Mouse (Mus musculus) limb, embryonic 13.5 days (tissue): ENCODE data around the gene Sh3d19. TPM values are rescaled to one million over a fixed set of nuclear protein-coding genes. Genes with fewer than 3 reads are reported as not detected.

Source experiments
- ATAC-seq: fragments of 200-750 bp; cut with Nextera tagmentation; 2 replicates; pipeline ENCODE4 v1.8.0; 2017; ENCODE audit warnings: low read depth, moderate number of reproducible peaks, moderate TSS enrichment; ENCODE audit not compliant: low FRiP score
- H3K27ac ChIP-seq: fragments of 300-500 bp; sonication (generic); 2 replicates; pipeline ENCODE4 v1.5.1; 2015; ENCODE audit warnings: inconsistent platforms, mild to moderate bottlenecking, moderate library complexity
- H3K27me3 ChIP-seq: fragments of 300-500 bp; sonication (generic); 2 replicates; pipeline ENCODE4 v1.6.1; 2015; ENCODE audit warnings: mild to moderate bottlenecking, inconsistent platforms
- H3K36me3 ChIP-seq: fragments of 300-500 bp; sonication (generic); 2 replicates; pipeline ENCODE4 v1.6.1; 2015; ENCODE audit warnings: inconsistent platforms, mild to moderate bottlenecking, moderate library complexity
- H3K4me1 ChIP-seq: fragments of 300-500 bp; sonication (generic); 2 replicates; pipeline ENCODE4 v1.6.1; 2015; ENCODE audit warnings: inconsistent platforms
- H3K4me2 ChIP-seq: fragments of 300-500 bp; sonication (generic); replicated peaks from 2 replicates; pipeline ENCODE4 v1.6.1; 2015; ENCODE audit warnings: inconsistent platforms, mild to moderate bottlenecking, moderate library complexity
- H3K4me3 ChIP-seq: fragments of 300-500 bp; sonication (generic); 2 replicates; pipeline ENCODE4 v1.5.1; 2015; ENCODE audit warnings: moderate library complexity, mild to moderate bottlenecking, inconsistent platforms
- H3K9ac ChIP-seq: fragments of 300-500 bp; sonication (generic); 2 replicates; pipeline ENCODE4 v1.6.1; 2015; ENCODE audit warnings: mild to moderate bottlenecking, inconsistent platforms
- H3K9me3 ChIP-seq: fragments of 300-500 bp; sonication (generic); 2 replicates; pipeline ENCODE4 v1.6.1; 2016; ENCODE audit warnings: inconsistent platforms
- WGBS: fragments of 180-500 bp; shearing (Covaris S2); methylation state at CpG from one replicate; pipeline ENCODE4 v1.1.7; 2015; 5-methylcytosine and 5-hydroxymethylcytosine counted together
- polyA plus RNA-seq: library from polyadenylated mRNA; unstranded; fragments of >200 nt; fragmentation: Nextera tagmentation; extraction: Ambion mirVana; gene quantifications from 2 replicates; pipeline ENCODE4 v1.2.1, GENCODE M21; 2015

Gene Sh3d19
- polyA plus RNA-seq, 1 experiment from 2014 or later = 18.6 TPM

DNA sequence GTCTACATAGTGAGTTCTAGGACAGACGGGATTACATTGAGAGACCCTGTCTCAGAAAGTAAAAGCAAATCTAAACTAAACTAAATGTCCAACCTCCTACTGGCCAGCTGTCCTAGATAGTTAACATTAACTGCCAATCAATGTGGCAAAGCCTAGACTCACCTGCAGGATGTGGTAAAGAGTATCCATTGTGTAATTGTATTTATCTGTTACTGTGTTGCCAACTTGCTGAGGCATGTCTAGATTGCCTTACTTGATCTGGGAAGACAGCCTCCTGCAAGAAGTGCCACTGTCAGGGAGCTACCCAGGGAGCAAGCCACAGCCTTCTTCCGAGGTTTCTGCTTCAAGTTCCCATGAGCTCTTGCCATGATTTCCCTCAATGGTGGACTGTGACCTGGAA is 16.3 kb downstream of the Sh3d19 start:
- H3K4me2 ChIP-seq = no peak overlapping the region
- H3K9ac ChIP-seq = no peak overlapping the region
- no peak overlapping the region for H3K27ac ChIP-seq
- ATAC-seq = no peak
- H3K27me3 ChIP-seq = no peaks in the 10 kb centered on the region
- no peaks in the 10 kb centered on the region for H3K4me1 ChIP-seq
- 87% methylated on average over 2 of the region's 2 CpGs for WGBS
- H3K9me3 ChIP-seq = no peaks in the 10 kb centered on the region
- peaks cover 13% of the 10 kb centered on the region for H3K36me3 ChIP-seq
- no peak overlapping the region for H3K4me3 ChIP-seq

DNA sequence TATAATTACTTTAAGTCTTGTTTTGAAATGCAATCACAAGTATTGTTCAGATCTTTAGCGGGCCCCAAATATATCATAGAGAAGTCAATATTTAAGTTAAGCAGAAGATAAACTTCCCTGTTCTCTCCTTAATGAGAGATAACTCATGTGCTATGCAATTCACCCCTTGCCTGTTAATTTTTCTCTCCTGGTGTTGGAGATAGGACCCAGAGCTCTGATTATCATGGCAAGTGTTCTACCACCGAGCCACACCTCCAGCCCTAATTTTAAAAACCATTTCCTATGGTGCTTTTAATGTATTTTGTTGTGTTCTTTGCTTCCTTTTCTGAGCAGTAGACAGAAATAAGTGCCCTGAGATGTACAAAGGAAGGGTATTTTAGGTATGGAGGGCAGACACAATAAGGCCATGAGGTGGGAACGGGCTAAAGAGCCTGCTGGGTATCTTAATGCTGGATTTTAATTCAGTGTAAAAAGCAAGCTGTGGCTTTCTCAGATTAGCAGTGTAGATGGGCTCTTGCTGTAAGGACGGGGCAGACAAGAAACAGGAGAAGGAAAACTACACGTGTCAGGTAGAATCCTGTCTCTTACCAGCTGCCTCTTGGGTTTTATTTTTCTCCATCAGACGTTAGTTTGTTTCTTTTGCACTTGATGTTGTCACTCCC is 20.4 kb downstream of the Sh3d19 start:
- no peak overlapping the region for H3K4me2 ChIP-seq
- no peak overlapping the region for H3K9ac ChIP-seq
- H3K4me1 ChIP-seq = no peaks in the 10 kb centered on the region
- H3K4me3 ChIP-seq = no peak overlapping the region
- no peaks in the 10 kb centered on the region for H3K27me3 ChIP-seq
- peaks cover 13% of the 10 kb centered on the region for H3K36me3 ChIP-seq
- no peak overlapping the region for H3K27ac ChIP-seq
- 64% methylated on average over 6 of the region's 6 CpGs for WGBS
- H3K9me3 ChIP-seq = no peaks in the 10 kb centered on the region
- no peak for ATAC-seq

DNA sequence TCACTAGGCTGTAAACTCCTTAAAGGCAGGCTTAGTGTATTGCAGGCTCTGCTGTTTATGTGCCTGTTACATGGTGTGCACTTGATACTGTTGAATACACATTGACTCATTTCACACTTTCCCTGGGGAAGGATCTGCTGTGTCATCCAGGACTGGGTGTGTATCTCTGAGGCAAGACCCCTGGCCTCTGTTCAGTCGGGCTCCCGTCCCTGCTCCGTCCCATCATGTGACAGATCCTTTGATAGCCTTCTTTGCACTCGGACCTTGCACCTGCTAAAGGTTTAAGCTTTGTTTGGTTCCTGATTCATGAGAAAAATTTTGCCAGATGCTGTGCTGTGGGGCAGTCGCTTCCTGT is 20.9 kb downstream of the Sh3d19 start:
- Histone ChIP-seq H3K27me3 (no peaks in the 10 kb centered on the region), H3K4me1 (no peaks in the 10 kb centered on the region), H3K27ac (no peak overlapping the region), H3K36me3 (peaks cover 13% of the 10 kb centered on the region), H3K9ac (no peak overlapping the region), H3K4me3 (no peak overlapping the region), H3K4me2 (no peak overlapping the region), H3K9me3 (no peaks in the 10 kb centered on the region)
- ATAC-seq = no peak
- WGBS = 70% methylated on average over 5 of the region's 5 CpGs

DNA sequence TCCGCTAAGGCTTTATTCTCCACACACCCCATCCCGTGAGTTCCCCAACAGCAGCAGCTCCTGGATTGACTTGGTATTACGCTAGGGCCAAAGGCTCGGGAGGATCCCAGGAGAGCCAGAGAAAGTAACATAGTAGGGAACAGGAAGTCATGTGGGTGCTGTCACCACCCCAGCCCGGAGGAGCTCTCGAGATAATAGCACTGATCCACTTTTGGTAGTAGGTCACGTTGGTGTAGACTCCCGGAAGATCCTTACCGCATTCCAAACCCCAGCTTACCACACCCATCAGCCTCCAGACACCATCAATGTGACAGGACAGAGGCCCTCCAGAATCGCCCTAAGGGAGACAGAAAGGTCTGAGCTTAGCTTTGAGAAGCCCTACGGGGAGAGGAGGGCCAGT is 22.8 kb downstream of the Sh3d19 start:
- peaks cover 3% of the 10 kb centered on the region; the same call in 1 of the 2 replicates for H3K36me3 ChIP-seq
- no peak for ATAC-seq
- no peak overlapping the region for H3K4me3 ChIP-seq
- H3K27me3 ChIP-seq = no peaks in the 10 kb centered on the region
- no peak overlapping the region for H3K4me2 ChIP-seq
- WGBS = 71% methylated on average over 11 of the region's 11 CpGs
- no peak overlapping the region for H3K9ac ChIP-seq
- H3K27ac ChIP-seq = no peak overlapping the region
- H3K9me3 ChIP-seq = no peaks in the 10 kb centered on the region
- no peaks in the 10 kb centered on the region for H3K4me1 ChIP-seq

DNA sequence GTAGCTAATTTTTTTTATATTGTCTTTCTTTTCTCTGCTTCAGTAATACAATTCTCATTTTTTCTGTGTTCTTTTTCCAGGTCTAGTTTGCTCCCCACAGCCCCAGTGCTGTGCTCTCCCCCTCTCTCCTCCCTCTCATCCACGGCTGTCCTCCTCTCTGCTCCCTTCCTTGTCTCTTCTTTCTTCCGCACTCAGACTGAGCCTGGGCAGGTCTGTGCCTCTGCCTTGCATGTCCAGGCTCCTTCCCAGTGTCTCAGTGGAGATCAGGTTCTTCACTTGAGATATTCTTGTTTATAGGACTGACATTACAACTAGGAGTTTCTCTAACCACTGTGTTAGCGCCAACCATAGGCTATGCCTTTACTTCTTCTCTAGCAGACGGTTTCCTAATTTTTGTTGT is 23.7 kb downstream of the Sh3d19 start:
- Histone ChIP-seq H3K9ac (no peak overlapping the region), H3K36me3 (no peaks in the 10 kb centered on the region), H3K4me1 (no peaks in the 10 kb centered on the region), H3K27ac (no peak overlapping the region), H3K27me3 (no peaks in the 10 kb centered on the region), H3K4me2 (no peak overlapping the region), H3K9me3 (no peaks in the 10 kb centered on the region), H3K4me3 (no peak overlapping the region)
- 68% methylated on average over 4 of the region's 4 CpGs for WGBS
- ATAC-seq = no peak

DNA sequence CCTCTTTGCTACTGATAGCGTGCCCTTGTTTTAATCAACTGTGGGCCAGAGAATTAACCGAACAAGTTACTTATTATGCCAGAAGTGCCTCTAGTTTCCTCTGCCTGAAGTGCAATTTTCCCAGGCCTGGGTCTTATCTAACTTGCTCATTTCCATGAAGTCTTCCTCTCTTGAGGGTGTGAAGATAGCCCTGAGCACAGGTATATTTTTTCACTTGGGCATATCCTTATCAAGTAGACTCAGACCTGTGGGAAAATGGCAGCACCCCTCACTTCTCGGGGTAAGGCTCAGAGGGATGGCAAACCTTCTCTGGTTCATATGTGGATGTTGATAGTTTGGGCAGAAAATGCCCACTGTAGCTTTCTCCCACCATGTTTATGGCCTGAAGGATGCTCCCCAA is 30.4 kb downstream of the Sh3d19 start:
- Histone ChIP-seq H3K9me3 (no peaks in the 10 kb centered on the region), H3K4me3 (no peak overlapping the region), H3K36me3 (no peaks in the 10 kb centered on the region), H3K4me2 (no peak overlapping the region), H3K4me1 (0 out of 2 replicates have a peak, but pooled peaks cover 2% of the 10 kb centered on the region), H3K27ac (no peak overlapping the region), H3K9ac (no peak overlapping the region), H3K27me3 (no peaks in the 10 kb centered on the region)
- no peak for ATAC-seq
- WGBS = 90% methylated on average over 3 of the region's 3 CpGs

DNA sequence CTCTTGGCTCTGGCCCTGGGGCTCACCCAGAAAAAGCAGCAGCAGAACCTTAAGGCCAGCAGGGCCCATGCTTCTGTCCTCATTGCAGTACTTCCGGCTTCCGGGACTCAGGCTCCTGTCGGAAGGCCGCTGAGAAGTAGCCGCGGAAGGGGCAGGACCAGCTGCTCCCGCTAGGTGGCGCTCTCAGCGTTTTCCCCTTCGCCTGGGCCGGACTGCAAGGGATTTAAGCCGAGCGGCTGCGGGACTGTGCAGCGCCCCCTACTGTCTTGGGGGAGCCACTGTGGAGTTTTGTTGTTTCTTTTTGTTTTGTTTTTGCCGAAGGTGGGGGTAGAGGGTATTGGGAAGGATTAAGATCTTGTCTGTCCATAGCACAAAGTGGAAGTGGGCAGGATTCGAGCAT is 31.5 kb downstream of the Sh3d19 start, which contains the start of gene Prss48:
Gene Prss48, minus strand, starts transcription at position 69 of the 400 bp plus-strand sequence.
- Histone ChIP-seq H3K4me3 (no peak within 1 kb of the TSS), H3K9ac (no peak within 1 kb of the TSS), H3K27ac (no peak within 1 kb of the TSS), H3K9me3 (no peaks in the 10 kb centered on the region), H3K4me1 (0 out of 2 replicates have a peak, but pooled peaks cover 2% of the 10 kb centered on the region), H3K4me2 (no peak within 1 kb of the TSS), H3K27me3 (no peaks in the 10 kb centered on the region), H3K36me3 (no peaks in the 10 kb centered on the region)
- 78% methylated on average over 17 of the region's 17 CpGs for WGBS
- ATAC-seq = no peak

DNA sequence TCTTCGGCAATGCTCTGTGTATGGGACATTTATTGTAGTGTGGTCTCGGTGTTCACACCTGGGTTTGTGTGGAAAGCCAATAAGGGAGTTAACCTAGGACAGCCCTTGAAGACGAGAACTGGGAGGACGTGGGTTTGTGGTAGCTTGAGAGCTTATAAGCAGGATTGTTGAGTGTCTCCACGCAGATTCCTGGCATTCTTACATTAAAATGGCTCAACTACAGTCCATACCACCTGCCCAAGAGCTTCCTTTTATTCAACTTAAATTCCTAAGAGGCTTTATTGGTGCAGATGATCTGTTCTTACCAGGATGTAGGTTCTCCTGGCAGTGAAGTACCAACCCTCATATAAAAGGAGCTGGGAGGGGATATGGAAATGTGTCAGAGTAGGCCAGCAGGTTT is 32.0 kb downstream of the Sh3d19 start:
- H3K36me3 ChIP-seq = no peaks in the 10 kb centered on the region
- ATAC-seq = no peak

DNA sequence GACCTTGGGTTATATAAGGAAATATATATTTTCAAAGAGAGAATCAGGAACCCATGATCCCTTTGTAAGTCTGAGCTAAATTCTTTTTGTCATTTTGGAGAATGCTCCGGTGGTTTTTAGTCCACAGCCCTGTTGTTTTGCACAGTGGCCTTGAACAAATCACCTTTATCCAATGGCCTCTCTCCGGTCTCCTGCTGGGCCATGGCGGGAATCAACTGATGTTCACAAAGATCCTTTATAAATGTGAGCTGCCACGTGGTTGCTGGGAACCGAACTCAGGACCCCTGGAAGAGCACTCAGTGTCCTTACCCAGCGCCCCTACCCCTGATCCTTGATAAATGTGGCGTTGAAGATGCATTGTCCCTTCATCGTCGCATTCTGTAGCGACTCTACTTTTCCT is 33.8 kb downstream of the Sh3d19 start:
- H3K9ac ChIP-seq = no peak overlapping the region
- H3K4me1 ChIP-seq = 0 out of 2 replicates have a peak, but pooled peaks cover 2% of the 10 kb centered on the region
- H3K27me3 ChIP-seq = no peaks in the 10 kb centered on the region
- H3K9me3 ChIP-seq = 0 out of 2 replicates have a peak, but pooled peaks cover 5% of the 10 kb centered on the region
- no peak overlapping the region for H3K4me2 ChIP-seq
- H3K36me3 ChIP-seq = peaks cover 6% of the 10 kb centered on the region; the same call in 1 of the 2 replicates
- no peak for ATAC-seq
- H3K27ac ChIP-seq = no peak overlapping the region
- no peak overlapping the region for H3K4me3 ChIP-seq
- 93% methylated on average over 10 of the region's 10 CpGs for WGBS

More for the DNA sequence above, 32.0 kb downstream of the Sh3d19 start:
- no peak overlapping the region for H3K4me3 ChIP-seq
- no peaks in the 10 kb centered on the region for H3K9me3 ChIP-seq
- H3K27me3 ChIP-seq = no peaks in the 10 kb centered on the region
- no peak overlapping the region for H3K27ac ChIP-seq
- WGBS = 74% methylated on average over 5 of the region's 5 CpGs
- 0 out of 2 replicates have a peak, but pooled peaks cover 2% of the 10 kb centered on the region for H3K4me1 ChIP-seq
- H3K9ac ChIP-seq = no peak overlapping the region
- H3K4me2 ChIP-seq = no peak overlapping the region

DNA sequence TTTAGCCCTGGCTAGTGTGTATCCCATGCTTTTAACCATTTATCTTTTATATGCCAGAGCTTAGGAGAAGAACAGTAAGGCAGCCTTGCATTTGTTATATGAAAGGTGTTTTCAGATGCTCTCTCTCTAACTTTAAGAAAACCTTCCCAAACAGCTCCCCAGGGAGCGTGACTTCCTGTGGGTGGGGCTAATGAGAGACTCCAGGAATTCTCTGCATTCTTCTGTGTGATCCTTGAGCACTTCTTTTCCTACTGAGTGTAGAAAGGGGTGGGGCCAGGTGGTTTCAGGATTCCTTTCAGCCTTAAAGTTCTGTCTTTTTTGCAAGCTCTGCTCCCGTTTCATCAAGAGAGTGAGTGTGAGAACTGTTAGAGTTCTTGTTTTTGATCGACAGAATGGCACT is 39.7 kb downstream of the Sh3d19 start:
- H3K4me2 ChIP-seq = no peak overlapping the region
- peaks cover 6% of the 10 kb centered on the region; the same call in 1 of the 2 replicates for H3K36me3 ChIP-seq

DNA sequence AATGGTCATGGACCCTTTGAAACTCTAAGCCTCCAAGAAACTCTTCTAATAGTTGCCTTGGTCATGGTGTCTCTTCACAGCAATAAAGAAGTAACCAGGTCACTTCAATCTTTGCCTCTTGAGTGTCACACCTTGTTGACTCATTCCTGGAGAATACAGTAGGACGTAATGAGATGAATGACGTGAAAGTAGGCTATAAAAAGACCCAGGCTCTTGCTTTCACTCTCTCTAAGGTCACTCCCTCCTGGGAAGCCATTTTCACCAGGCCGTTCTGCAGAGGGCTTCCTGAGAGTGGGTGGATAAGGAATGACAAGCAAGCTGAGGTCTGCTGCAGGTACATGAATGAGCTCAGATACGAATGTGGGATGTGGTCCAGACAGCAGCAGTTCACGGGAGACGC is 40.5 kb downstream of the Sh3d19 start:
- no peak; the same call in 1 of the 2 replicates for ATAC-seq
- H3K27me3 ChIP-seq = no peaks in the 10 kb centered on the region
- no peak overlapping the region for H3K4me3 ChIP-seq
- H3K4me1 ChIP-seq = peaks cover 10% of the 10 kb centered on the region; the same call in 1 of the 2 replicates
- WGBS = 69% methylated on average over 6 of the region's 6 CpGs
- H3K4me2 ChIP-seq = no peak overlapping the region
- H3K27ac ChIP-seq = no peak overlapping the region
- H3K9ac ChIP-seq = no peak overlapping the region
- H3K36me3 ChIP-seq = peaks cover 6% of the 10 kb centered on the region; the same call in 1 of the 2 replicates
- 0 out of 2 replicates have a peak, but pooled peaks cover 5% of the 10 kb centered on the region for H3K9me3 ChIP-seq

More for the DNA sequence above, 39.7 kb downstream of the Sh3d19 start:
- no peak for ATAC-seq
- 63% methylated on average over 3 of the region's 3 CpGs for WGBS
- no peak overlapping the region for H3K4me3 ChIP-seq
- H3K9me3 ChIP-seq = 0 out of 2 replicates have a peak, but pooled peaks cover 5% of the 10 kb centered on the region
- no peaks in the 10 kb centered on the region for H3K27me3 ChIP-seq
- H3K27ac ChIP-seq = no peak overlapping the region
- no peak overlapping the region for H3K9ac ChIP-seq
- peaks cover 10% of the 10 kb centered on the region; the same call in 1 of the 2 replicates for H3K4me1 ChIP-seq

DNA sequence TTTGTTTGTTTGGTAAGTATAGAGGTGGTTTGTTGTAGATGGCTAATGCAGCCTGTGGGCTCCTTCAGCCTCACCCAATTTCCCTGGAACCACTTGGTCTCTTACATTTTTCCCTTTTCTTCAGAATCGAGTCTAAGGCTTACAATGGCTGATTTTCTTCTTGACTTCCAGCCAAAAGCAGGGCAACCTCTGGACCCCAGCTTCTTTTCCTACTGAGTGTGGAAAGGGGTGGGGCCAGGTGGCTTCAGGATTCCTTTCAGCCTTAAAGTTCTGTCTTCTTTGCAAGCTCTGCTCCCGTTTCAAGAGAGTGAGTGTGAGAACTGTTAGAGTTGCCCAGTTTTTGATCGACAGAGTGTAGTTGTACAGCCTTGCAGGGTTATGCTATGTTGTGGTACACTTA is 40.9 kb downstream of the Sh3d19 start:
- no peak overlapping the region for H3K27ac ChIP-seq
- no peak overlapping the region for H3K4me2 ChIP-seq
- peaks cover 10% of the 10 kb centered on the region; the same call in 1 of the 2 replicates for H3K4me1 ChIP-seq
- 0 out of 2 replicates have a peak, but pooled peaks cover 5% of the 10 kb centered on the region for H3K9me3 ChIP-seq
- no peak for ATAC-seq
- H3K4me3 ChIP-seq = no peak overlapping the region
- WGBS = 68% methylated on average over 3 of the region's 3 CpGs
- H3K36me3 ChIP-seq = peaks cover 6% of the 10 kb centered on the region; the same call in 1 of the 2 replicates
- no peak overlapping the region for H3K9ac ChIP-seq
- H3K27me3 ChIP-seq = no peaks in the 10 kb centered on the region
